Mouse (Mus musculus): ENCODE measurements around the gene Tmem91.

Gene Tmem91

GRCm38 (mm10) chr7:25632679-25633078, 42.3 kb downstream of the Tmem91 start:
- no peaks in the 10 kb centered on the region for H3K9me3 ChIP-seq (ENCODE audit: low read length)
- H3K27me3 ChIP-seq (ENCODE audit: insufficient read depth, low read length): peaks cover 3% of the 10 kb centered on the region; the same call in 1 of the 2 replicates
- H3K4me1 ChIP-seq (replicated peaks; ENCODE audit: low read depth, low read length): peaks cover 38% of the 10 kb centered on the region
- peaks cover 95% of the 10 kb centered on the region for H3K36me3 ChIP-seq (ENCODE audit: insufficient read depth, low read length)
- no peak overlapping the region for H3K4me3 ChIP-seq (replicated peaks; ENCODE audit: low read length)
- TF ChIP-seq CTCF (conservative IDR thresholded peaks at IDR 0.05; ENCODE audit: low read length) (no peak), NANOG (IDR thresholded peaks at IDR 0.05; ENCODE audit: borderline replicate concordance, low read length) (no peak), POU5F1 (IDR thresholded peaks at IDR 0.05; ENCODE audit: borderline replicate concordance, low read length) (no peak)

GRCm38 (mm10) chr7:25628323-25628620, 46.7 kb downstream of the Tmem91 start:
- peaks cover 76% of the 10 kb centered on the region for H3K36me3 ChIP-seq (ENCODE audit: insufficient read depth, low read length)
- H3K27me3 ChIP-seq (ENCODE audit: insufficient read depth, low read length): peaks cover 3% of the 10 kb centered on the region; the same call in 1 of the 2 replicates
- H3K9me3 ChIP-seq (ENCODE audit: low read length): no peaks in the 10 kb centered on the region
- H3K4me3 ChIP-seq (replicated peaks; ENCODE audit: low read length): peak overlapping the region; percentile 61
- H3K4me1 ChIP-seq (replicated peaks; ENCODE audit: low read depth, low read length): peaks cover 59% of the 10 kb centered on the region
- TF ChIP-seq CTCF (conservative IDR thresholded peaks at IDR 0.05; ENCODE audit: low read length): no peak
- TF ChIP-seq NANOG (IDR thresholded peaks at IDR 0.05; ENCODE audit: borderline replicate concordance, low read length): no peak
- no peak for TF ChIP-seq POU5F1 (IDR thresholded peaks at IDR 0.05; ENCODE audit: borderline replicate concordance, low read length)

GRCm38 (mm10) chr7:25627431-25628322, 47.3 kb downstream of the Tmem91 start:
- H3K4me3 ChIP-seq (replicated peaks; ENCODE audit: low read length): peak overlapping the region; percentile 61
- no peak for TF ChIP-seq CTCF (conservative IDR thresholded peaks at IDR 0.05; ENCODE audit: low read length)
- TF ChIP-seq NANOG (IDR thresholded peaks at IDR 0.05; ENCODE audit: borderline replicate concordance, low read length): no peak
- TF ChIP-seq POU5F1 (IDR thresholded peaks at IDR 0.05; ENCODE audit: borderline replicate concordance, low read length): no peak

GRCm38 (mm10) chr7:25626509-25627430, 48.2 kb downstream of the Tmem91 start, which contains the start of gene B3gnt8:
Gene B3gnt8, plus strand, starts transcription at chr7:25626654.
- peaks cover 57% of the 10 kb centered on the region for H3K4me1 ChIP-seq (replicated peaks; ENCODE audit: low read depth, low read length)
- H3K36me3 ChIP-seq (ENCODE audit: insufficient read depth, low read length): peaks cover 76% of the 10 kb centered on the region

More at GRCm38 (mm10) chr7:25627431-25628322, 47.3 kb downstream of the Tmem91 start:
- H3K36me3 ChIP-seq (ENCODE audit: insufficient read depth, low read length): peaks cover 76% of the 10 kb centered on the region
- H3K27me3 ChIP-seq (ENCODE audit: insufficient read depth, low read length): peaks cover 3% of the 10 kb centered on the region; the same call in 1 of the 2 replicates
- H3K4me1 ChIP-seq (replicated peaks; ENCODE audit: low read depth, low read length): peaks cover 57% of the 10 kb centered on the region
- no peaks in the 10 kb centered on the region for H3K9me3 ChIP-seq (ENCODE audit: low read length)

GRCm38 (mm10) chr7:25625594-25626250, 49.2 kb downstream of the Tmem91 start:
- TF ChIP-seq POU5F1 (IDR thresholded peaks at IDR 0.05; ENCODE audit: borderline replicate concordance, low read length) (no peak), CTCF (conservative IDR thresholded peaks at IDR 0.05; ENCODE audit: low read length) (peak; percentile 90)
- H3K27me3 ChIP-seq (ENCODE audit: insufficient read depth, low read length): peaks cover 3% of the 10 kb centered on the region; the same call in 1 of the 2 replicates
- no peaks in the 10 kb centered on the region for H3K9me3 ChIP-seq (ENCODE audit: low read length)
- H3K4me3 ChIP-seq (replicated peaks; ENCODE audit: low read length): no peak overlapping the region
- H3K4me1 ChIP-seq (replicated peaks; ENCODE audit: low read depth, low read length): peaks cover 61% of the 10 kb centered on the region
- peaks cover 76% of the 10 kb centered on the region for H3K36me3 ChIP-seq (ENCODE audit: insufficient read depth, low read length)

More at GRCm38 (mm10) chr7:25626509-25627430, 48.2 kb downstream of the Tmem91 start, which contains the start of gene B3gnt8:
- H3K27me3 ChIP-seq (ENCODE audit: insufficient read depth, low read length): peaks cover 3% of the 10 kb centered on the region; the same call in 1 of the 2 replicates
- peak within 1 kb of the TSS; percentile 61 for H3K4me3 ChIP-seq (replicated peaks; ENCODE audit: low read length)
- TF ChIP-seq POU5F1 (IDR thresholded peaks at IDR 0.05; ENCODE audit: borderline replicate concordance, low read length) (no peak), CTCF (conservative IDR thresholded peaks at IDR 0.05; ENCODE audit: low read length) (no peak), NANOG (IDR thresholded peaks at IDR 0.05; ENCODE audit: borderline replicate concordance, low read length) (no peak)
- no peaks in the 10 kb centered on the region for H3K9me3 ChIP-seq (ENCODE audit: low read length)

GRCm38 (mm10) chr7:25624851-25625250, 50.1 kb downstream of the Tmem91 start:
- Histone ChIP-seq H3K4me1 (replicated peaks; ENCODE audit: low read depth, low read length) (peaks cover 70% of the 10 kb centered on the region), H3K27me3 (ENCODE audit: insufficient read depth, low read length) (peaks cover 3% of the 10 kb centered on the region; the same call in 1 of the 2 replicates), H3K36me3 (ENCODE audit: insufficient read depth, low read length) (peaks cover 74% of the 10 kb centered on the region), H3K9me3 (ENCODE audit: low read length) (no peaks in the 10 kb centered on the region), H3K4me3 (replicated peaks; ENCODE audit: low read length) (no peak overlapping the region)
- TF ChIP-seq POU5F1 (IDR thresholded peaks at IDR 0.05; ENCODE audit: borderline replicate concordance, low read length) (no peak), NANOG (IDR thresholded peaks at IDR 0.05; ENCODE audit: borderline replicate concordance, low read length) (no peak), CTCF (conservative IDR thresholded peaks at IDR 0.05; ENCODE audit: low read length) (no peak)

GRCm38 (mm10) chr7:25623857-25624370, 51.1 kb downstream of the Tmem91 start:
- Histone ChIP-seq H3K9me3 (ENCODE audit: low read length) (no peaks in the 10 kb centered on the region), H3K36me3 (ENCODE audit: insufficient read depth, low read length) (peaks cover 64% of the 10 kb centered on the region), H3K4me1 (replicated peaks; ENCODE audit: low read depth, low read length) (peaks cover 68% of the 10 kb centered on the region), H3K4me3 (replicated peaks; ENCODE audit: low read length) (no peak overlapping the region), H3K27me3 (ENCODE audit: insufficient read depth, low read length) (peaks cover 3% of the 10 kb centered on the region; the same call in 1 of the 2 replicates)
- TF ChIP-seq POU5F1 (IDR thresholded peaks at IDR 0.05; ENCODE audit: borderline replicate concordance, low read length) (no peak), NANOG (IDR thresholded peaks at IDR 0.05; ENCODE audit: borderline replicate concordance, low read length) (no peak), CTCF (conservative IDR thresholded peaks at IDR 0.05; ENCODE audit: low read length) (no peak)
